Mouse (Mus musculus) midbrain, embryonic 13.5 days (tissue): Measurements from ENCODE around the gene Fam92b. TPM values are rescaled to one million over a fixed set of nuclear protein-coding genes. Genes with fewer than 3 reads are reported as not detected.

Source experiments
- ATAC-seq: fragments of 200-750 bp; cut with Nextera tagmentation; 2 replicates; pipeline ENCODE4 v1.8.0; 2017; ENCODE audit warnings: mild to moderate bottlenecking, moderate TSS enrichment, moderate library complexity
- H3K27ac ChIP-seq: fragments of 300-500 bp; sonication (generic); 2 replicates; pipeline ENCODE4 v1.5.1; 2015; ENCODE audit warnings: inconsistent platforms, mild to moderate bottlenecking, moderate library complexity
- H3K27me3 ChIP-seq: fragments of 300-500 bp; sonication (generic); 2 replicates; pipeline ENCODE4 v1.6.1; 2015; ENCODE audit warnings: mild to moderate bottlenecking, inconsistent platforms
- H3K36me3 ChIP-seq: fragments of 300-500 bp; sonication (generic); 2 replicates; pipeline ENCODE4 v1.6.1; 2015; ENCODE audit warnings: mild to moderate bottlenecking, inconsistent platforms
- H3K4me1 ChIP-seq: fragments of 300-500 bp; sonication (generic); replicated peaks from 2 replicates; pipeline ENCODE4 v1.6.1; 2015; ENCODE audit warnings: inconsistent platforms
- H3K4me2 ChIP-seq: fragments of 300-500 bp; sonication (generic); replicated peaks from 2 replicates; pipeline ENCODE4 v1.6.1; 2015; ENCODE audit warnings: moderate library complexity, mild to moderate bottlenecking, inconsistent platforms
- H3K4me3 ChIP-seq: fragments of 300-500 bp; sonication (generic); replicated peaks from 2 replicates; pipeline ENCODE4 v1.5.1; 2015; ENCODE audit warnings: mild to moderate bottlenecking, inconsistent platforms
- H3K9ac ChIP-seq: fragments of 300-500 bp; sonication (generic); replicated peaks from 2 replicates; pipeline ENCODE4 v1.6.1; 2015; ENCODE audit warnings: mild to moderate bottlenecking, inconsistent platforms
- H3K9me3 ChIP-seq: fragments of 300-500 bp; sonication (generic); 2 replicates; pipeline ENCODE4 v1.6.1; 2016; ENCODE audit warnings: mild to moderate bottlenecking, inconsistent platforms
- WGBS: fragments of 180-500 bp; shearing (Covaris S2); methylation state at CpG from one replicate; pipeline ENCODE4 v1.1.7; 2015; 5-methylcytosine and 5-hydroxymethylcytosine counted together
- polyA plus RNA-seq: library from polyadenylated mRNA; unstranded; fragments of >200 nt; fragmentation: Nextera tagmentation; extraction: Ambion mirVana; gene quantifications from 2 replicates; pipeline ENCODE4 v1.2.1, GENCODE M21; 2015

Gene Fam92b
- polyA plus RNA-seq, 1 experiment from 2014 or later, result 2.3 TPM

DNA sequence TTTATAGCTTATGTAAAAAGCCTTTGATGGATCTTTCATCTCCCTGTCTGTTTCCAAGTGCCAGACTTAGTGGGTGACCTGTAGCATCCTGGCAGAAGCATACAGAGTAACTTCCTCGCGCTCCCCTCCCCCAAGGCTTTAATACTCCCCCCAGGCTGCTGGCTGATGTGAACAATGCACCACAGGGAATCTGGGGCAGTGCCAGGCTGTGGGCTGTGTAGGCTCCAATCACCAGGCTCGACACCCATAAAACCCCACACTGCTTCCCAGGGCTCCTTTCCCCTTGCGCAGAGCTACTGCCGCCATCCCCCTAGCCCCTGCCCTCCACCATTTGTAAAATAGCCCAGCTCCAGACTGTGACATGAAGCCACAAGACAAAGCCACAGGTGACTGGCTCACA is 9.4 kb downstream of the Fam92b start:
- H3K9me3 ChIP-seq, result no peaks in the 10 kb centered on the region
- 19% methylated on average over 5 of the region's 5 CpGs for WGBS
- peaks cover 18% of the 10 kb centered on the region for H3K4me1 ChIP-seq
- H3K27ac ChIP-seq, result no peak overlapping the region
- H3K36me3 ChIP-seq, result no peaks in the 10 kb centered on the region
- 0 out of 2 replicates have a peak, but pooled peaks cover 4% of the 10 kb centered on the region for H3K27me3 ChIP-seq
- peak overlapping the region; percentile 15; the same call in 1 of the 2 replicates for H3K4me2 ChIP-seq
- H3K4me3 ChIP-seq, result no peak overlapping the region
- peak; percentile 53 for ATAC-seq
- H3K9ac ChIP-seq, result no peak overlapping the region

DNA sequence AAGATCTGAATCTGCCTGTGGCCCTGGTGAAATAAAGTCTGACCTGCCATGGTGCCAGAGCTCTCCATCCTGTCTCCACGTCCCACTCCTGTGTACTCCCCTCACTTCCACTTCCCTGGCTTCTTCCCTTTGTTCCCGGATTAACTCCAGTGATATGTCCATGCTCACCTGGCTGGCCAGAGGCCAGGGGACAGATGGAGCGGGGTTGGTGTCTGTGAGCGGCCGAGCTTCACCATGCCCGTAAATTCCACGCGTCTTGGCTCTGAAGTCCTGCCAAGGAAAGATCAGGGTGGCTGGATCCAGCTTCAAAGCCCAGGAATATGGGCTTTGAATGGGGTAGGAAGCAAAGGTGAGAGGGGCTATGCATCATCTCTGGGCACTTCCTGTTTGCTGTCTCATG is 10.1 kb downstream of the Fam92b start:
- no peak for ATAC-seq
- Histone ChIP-seq H3K9ac (no peak overlapping the region), H3K4me2 (no peak overlapping the region), H3K27ac (no peak overlapping the region), H3K9me3 (no peaks in the 10 kb centered on the region), H3K27me3 (0 out of 2 replicates have a peak, but pooled peaks cover 4% of the 10 kb centered on the region), H3K36me3 (peaks cover 4% of the 10 kb centered on the region; the same call in 1 of the 2 replicates), H3K4me1 (peaks cover 19% of the 10 kb centered on the region), H3K4me3 (no peak overlapping the region)
- WGBS, result 90% methylated on average over 8 of the region's 8 CpGs

DNA sequence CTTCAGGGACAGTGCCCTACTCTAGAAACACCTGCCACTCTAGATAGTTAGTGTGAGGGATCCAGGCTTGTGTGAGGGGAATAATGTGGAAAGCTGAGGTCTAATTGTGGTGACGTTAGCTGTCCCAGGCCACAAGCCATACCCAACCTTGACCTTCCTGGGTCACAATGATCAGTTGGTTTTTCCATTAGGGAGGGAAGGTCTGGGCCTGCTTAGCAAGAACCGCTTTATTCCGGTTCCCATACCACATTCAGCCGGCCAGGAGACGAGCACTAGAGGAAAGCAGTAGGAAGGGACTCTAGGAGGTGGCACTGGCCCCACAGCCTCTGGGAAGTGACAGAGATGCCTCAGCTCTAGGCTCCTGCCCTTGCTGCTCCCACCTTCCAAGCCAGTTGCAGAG is 13.2 kb downstream of the Fam92b start:
- ATAC-seq, result no peak

DNA sequence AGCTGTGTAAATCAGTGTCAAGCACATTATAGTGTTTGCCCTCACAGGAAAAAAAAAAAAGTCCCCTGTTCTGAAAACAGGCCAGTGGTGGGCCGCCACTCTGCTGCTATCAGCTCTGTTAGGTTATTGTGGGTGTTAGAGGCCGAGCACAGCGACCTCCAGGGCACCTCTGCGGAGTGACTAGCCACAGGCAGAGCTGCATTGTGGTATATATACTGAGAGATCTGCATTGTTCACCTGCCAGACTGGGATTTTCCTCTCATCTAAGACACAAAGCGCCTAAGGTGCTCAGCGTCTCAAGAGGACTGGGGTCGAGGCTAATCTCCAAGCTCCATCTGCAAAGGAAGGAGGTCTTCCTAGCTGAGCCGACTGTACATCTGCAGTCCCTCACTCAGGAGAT is 13.9 kb downstream of the Fam92b start:
- Histone ChIP-seq H3K27me3 (no peaks in the 10 kb centered on the region), H3K4me3 (no peak overlapping the region), H3K9ac (no peak overlapping the region), H3K9me3 (no peaks in the 10 kb centered on the region), H3K27ac (no peak overlapping the region), H3K4me1 (peaks cover 27% of the 10 kb centered on the region), H3K36me3 (peaks cover 17% of the 10 kb centered on the region; the same call in 1 of the 2 replicates), H3K4me2 (no peak overlapping the region)
- WGBS, result 55% methylated on average over 8 of the region's 8 CpGs
- ATAC-seq, result no peak

More for the DNA sequence above, 13.2 kb downstream of the Fam92b start:
- no peaks in the 10 kb centered on the region for H3K27me3 ChIP-seq
- H3K4me2 ChIP-seq, result no peak overlapping the region
- H3K9me3 ChIP-seq, result no peaks in the 10 kb centered on the region
- no peak overlapping the region for H3K9ac ChIP-seq
- peaks cover 30% of the 10 kb centered on the region for H3K4me1 ChIP-seq
- 92% methylated on average over 5 of the region's 5 CpGs for WGBS
- H3K4me3 ChIP-seq, result no peak overlapping the region
- H3K36me3 ChIP-seq, result peaks cover 17% of the 10 kb centered on the region; the same call in 1 of the 2 replicates
- no peak overlapping the region for H3K27ac ChIP-seq

DNA sequence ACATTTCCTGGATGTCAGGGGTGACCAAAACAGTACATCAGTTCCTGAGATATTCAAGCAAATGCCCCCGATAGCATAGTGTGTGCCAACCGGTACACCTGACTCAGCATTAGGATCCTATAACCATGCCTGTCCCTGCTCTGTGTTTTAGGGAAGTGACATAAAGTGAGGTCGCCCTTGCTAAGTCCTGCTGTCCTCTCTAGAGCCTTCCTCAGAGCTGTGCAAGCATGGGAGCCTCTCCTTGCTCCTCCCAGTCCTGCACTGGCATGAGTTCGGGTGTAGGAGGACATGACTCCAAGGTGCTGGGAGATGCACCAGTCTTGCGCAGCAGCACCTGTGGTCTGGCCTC is 14.9 kb downstream of the Fam92b start:
- no peak for ATAC-seq
- Histone ChIP-seq H3K9ac (no peak overlapping the region), H3K4me1 (peaks cover 17% of the 10 kb centered on the region; the same call in 1 of the 2 replicates), H3K9me3 (no peaks in the 10 kb centered on the region), H3K27me3 (no peaks in the 10 kb centered on the region), H3K36me3 (peaks cover 17% of the 10 kb centered on the region; the same call in 1 of the 2 replicates), H3K4me3 (no peak overlapping the region), H3K4me2 (no peak overlapping the region), H3K27ac (no peak overlapping the region)
- 92% methylated on average over 5 of the region's 5 CpGs for WGBS

DNA sequence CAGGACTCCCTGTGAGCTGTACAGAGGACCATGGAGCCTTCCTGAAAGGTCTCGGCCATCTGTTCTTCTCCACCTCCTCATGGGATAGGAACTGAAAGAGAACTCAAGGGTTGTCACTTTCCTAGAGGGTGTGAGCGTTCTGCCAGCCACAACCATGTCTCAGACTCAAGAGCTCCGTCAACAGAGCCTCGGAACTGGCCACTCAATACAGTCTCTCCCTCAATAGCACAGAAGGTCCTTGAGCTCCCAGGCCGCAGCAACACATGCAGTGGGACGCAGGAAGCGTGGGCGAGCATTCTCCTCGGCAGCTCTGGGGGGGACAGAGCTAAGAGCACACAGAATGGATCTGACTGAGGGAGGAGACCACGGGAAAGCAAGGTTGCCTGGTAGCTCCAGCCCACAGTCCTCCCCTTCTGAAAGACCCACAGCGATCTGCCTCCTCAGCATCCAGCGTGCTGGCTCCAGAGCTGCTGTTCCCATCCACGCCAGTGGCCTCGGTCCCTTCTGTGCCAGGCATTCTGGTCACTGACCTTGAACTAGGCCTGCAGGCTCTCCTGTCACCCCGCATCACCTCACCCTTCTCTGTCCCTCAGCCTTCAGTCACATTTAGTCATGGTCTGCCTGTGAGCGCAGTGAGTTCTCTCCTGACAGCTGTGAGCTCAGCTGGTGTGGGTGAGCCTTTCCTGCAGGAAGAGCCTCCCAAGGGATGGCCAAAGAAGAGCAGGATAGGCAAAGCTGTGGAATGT is 15.4 kb downstream of the Fam92b start:
- Histone ChIP-seq H3K4me3 (no peak overlapping the region), H3K27ac (no peak overlapping the region), H3K4me1 (peaks cover 15% of the 10 kb centered on the region; the same call in 1 of the 2 replicates), H3K27me3 (no peaks in the 10 kb centered on the region), H3K4me2 (no peak overlapping the region), H3K9ac (no peak overlapping the region), H3K36me3 (peaks cover 17% of the 10 kb centered on the region; the same call in 1 of the 2 replicates), H3K9me3 (no peaks in the 10 kb centered on the region)
- 77% methylated on average over 16 of the region's 16 CpGs for WGBS
- no peak for ATAC-seq

DNA sequence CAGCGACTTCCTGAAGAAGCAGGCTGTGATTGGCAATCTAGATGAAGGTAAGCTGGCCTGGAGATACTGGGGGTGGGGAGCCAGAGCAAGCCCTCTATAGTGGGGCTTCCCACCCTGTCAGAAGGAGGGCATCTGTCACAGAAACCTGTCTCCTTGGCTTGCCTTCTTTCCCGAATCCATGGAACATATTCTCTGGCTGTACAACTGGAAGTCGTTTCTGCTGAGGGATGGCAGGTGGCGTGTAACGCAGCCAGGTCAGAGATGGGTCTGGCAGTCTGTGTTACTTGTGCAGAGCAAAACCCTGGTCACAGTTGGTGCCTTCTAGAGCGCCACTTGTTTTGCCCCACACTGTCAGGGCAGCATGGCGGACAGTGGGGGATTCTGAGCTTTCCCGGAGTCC is 16.9 kb downstream of the Fam92b start:
- H3K9ac ChIP-seq, result no peak overlapping the region
- no peaks in the 10 kb centered on the region for H3K9me3 ChIP-seq

DNA sequence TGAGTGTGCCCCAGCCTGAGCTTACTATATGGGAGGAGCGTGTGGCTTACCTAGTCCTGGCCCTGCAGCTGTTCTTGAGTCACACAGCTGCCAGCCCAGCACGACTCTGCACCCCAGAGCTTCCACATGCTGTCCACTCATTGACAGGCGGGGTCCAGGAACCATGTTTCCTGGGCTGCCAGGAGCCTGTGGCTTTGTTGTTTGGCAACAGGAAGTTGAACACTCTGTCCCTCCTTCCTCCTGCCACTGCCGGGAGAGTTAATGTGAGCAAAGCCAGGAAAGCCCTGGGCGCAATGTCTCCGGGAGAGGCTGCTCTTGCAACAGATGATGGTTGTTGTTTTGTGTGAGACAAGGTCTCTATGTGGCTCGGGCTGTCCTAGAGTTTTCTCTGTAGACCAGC is 24.6 kb downstream of the Fam92b start:
- Histone ChIP-seq H3K27ac (no peak overlapping the region; the same call in 1 of the 2 replicates), H3K36me3 (peaks cover 25% of the 10 kb centered on the region), H3K4me1 (peaks cover 21% of the 10 kb centered on the region), H3K4me3 (no peak overlapping the region), H3K9ac (no peak overlapping the region), H3K4me2 (no peak overlapping the region), H3K27me3 (peaks cover 6% of the 10 kb centered on the region; the same call in 1 of the 2 replicates), H3K9me3 (no peaks in the 10 kb centered on the region)
- no peak for ATAC-seq
- 68% methylated on average over 7 of the region's 7 CpGs for WGBS

More for the DNA sequence above, 16.9 kb downstream of the Fam92b start:
- Histone ChIP-seq H3K4me1 (peaks cover 24% of the 10 kb centered on the region), H3K4me2 (no peak overlapping the region), H3K4me3 (no peak overlapping the region), H3K27ac (no peak overlapping the region), H3K36me3 (peaks cover 22% of the 10 kb centered on the region; the same call in 1 of the 2 replicates), H3K27me3 (no peaks in the 10 kb centered on the region)
- ATAC-seq, result no peak
- 85% methylated on average over 8 of the region's 8 CpGs for WGBS

DNA sequence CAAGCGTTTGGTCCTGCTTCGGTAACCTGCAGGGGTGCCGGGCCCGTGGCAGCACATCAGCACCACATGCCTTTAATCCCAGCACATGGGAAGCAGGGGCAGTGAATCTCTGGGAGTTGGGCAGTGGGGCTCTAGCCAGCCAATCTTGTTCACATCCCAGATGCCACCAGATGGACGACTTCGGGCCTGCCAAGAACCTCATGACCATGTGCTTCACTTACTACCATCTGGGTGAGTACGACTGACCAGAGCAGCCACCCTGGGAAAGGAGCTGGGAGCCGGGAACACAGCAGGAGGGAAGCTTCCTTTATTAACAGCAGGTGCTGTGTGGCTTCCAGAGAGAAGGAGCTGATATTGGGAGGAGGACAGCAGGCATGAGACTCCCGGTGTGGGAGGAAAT is 26.1 kb downstream of the Fam92b start:
- WGBS, result 73% methylated on average over 9 of the region's 9 CpGs
- no peak overlapping the region for H3K9ac ChIP-seq
- H3K9me3 ChIP-seq, result no peaks in the 10 kb centered on the region
- H3K4me3 ChIP-seq, result no peak overlapping the region
- peaks cover 18% of the 10 kb centered on the region for H3K4me1 ChIP-seq
- H3K36me3 ChIP-seq, result peaks cover 23% of the 10 kb centered on the region
- H3K27ac ChIP-seq, result no peak overlapping the region
- no peak overlapping the region for H3K4me2 ChIP-seq
- H3K27me3 ChIP-seq, result peaks cover 6% of the 10 kb centered on the region; the same call in 1 of the 2 replicates
- ATAC-seq, result no peak

DNA sequence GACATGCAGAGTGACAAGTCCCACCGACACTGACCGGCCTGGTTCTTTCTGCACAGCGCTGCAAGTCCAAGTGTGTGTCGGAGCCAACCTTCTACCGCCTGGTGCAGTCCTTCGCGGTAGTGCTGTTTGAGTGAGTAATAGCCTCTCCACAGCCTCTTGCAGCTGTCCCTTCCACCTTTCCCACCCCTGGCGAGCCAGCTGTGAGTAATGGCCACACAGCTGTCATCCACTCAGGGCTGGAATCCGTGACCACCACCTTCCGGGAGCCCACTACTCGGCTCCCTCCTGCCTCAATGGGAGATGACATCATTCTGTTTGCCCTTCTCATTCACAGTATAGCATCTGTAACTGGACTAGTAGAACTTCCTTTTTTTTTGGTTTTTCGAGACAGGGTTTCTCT is 27.2 kb downstream of the Fam92b start:
- Histone ChIP-seq H3K4me3 (no peak overlapping the region), H3K9ac (no peak overlapping the region), H3K4me2 (no peak overlapping the region), H3K9me3 (no peaks in the 10 kb centered on the region), H3K36me3 (peaks cover 26% of the 10 kb centered on the region), H3K27me3 (peaks cover 6% of the 10 kb centered on the region; the same call in 1 of the 2 replicates), H3K4me1 (peaks cover 18% of the 10 kb centered on the region), H3K27ac (no peak overlapping the region)
- no peak for ATAC-seq
- 86% methylated on average over 12 of the region's 12 CpGs for WGBS

DNA sequence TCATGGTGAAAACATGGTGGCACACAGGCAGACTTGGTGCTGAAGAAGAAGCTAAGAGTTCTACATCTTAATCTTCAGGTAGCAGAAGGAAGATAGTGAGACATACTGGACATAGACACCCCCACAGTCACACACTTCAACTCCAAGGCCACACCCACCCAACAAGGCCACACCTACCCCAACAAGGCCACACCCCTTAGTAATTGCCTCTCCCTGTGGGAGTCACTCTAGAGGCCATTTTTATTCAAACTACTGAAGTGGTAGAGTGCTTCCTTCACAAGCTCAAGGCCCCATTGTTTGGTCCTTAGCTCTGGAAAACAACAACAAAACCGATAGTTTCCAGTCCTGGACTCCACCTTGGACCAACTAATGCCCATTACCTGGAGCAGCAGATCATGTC is 31.2 kb downstream of the Fam92b start:
- Histone ChIP-seq H3K9me3 (no peaks in the 10 kb centered on the region), H3K4me2 (no peak overlapping the region), H3K4me3 (no peak overlapping the region), H3K27ac (no peak overlapping the region), H3K36me3 (peaks cover 10% of the 10 kb centered on the region), H3K9ac (no peak overlapping the region), H3K4me1 (peaks cover 30% of the 10 kb centered on the region), H3K27me3 (peaks cover 6% of the 10 kb centered on the region; the same call in 1 of the 2 replicates)
- no peak for ATAC-seq
- 85% methylated on average over 1 of the region's 1 CpGs for WGBS

DNA sequence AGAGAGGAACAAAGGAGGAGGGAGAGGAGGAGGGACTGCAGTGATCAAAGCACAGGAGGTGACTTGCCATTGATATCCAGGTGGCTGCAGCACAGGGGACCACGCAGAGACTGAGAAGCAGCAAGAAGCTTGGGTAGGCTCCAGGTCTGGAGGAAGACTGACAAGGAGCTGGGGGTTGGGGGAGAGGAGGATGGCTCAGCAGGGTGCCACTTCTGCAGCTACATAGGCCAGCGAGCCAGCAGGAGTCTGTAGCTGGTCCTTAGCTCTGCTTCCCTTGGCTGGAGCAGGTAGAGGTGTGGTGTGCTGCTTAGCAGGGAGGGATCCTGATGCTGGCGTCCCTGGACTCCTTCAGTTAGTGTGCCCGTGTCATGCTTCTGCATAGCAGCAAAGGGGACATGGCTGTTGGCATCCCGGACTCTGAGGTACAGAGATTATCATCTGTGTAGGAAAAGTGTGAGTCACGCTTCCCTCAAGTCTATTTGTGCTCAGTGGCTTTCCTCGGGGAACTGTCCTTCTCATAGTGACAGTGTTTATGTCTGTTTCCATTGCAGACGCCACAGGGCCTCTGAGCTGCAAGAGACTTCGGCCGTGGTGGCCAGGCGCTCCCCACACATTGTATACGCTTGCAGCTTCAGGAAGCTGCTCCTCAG is 32.5 kb downstream of the Fam92b start:
- H3K27me3 ChIP-seq, result peaks cover under 1% of the 10 kb centered on the region; the same call in 1 of the 2 replicates
- 69% methylated on average over 12 of the region's 12 CpGs for WGBS
- H3K9ac ChIP-seq, result no peak overlapping the region; the same call in 1 of the 2 replicates
- no peaks in the 10 kb centered on the region for H3K9me3 ChIP-seq
- peaks cover 6% of the 10 kb centered on the region for H3K36me3 ChIP-seq
- peaks cover 30% of the 10 kb centered on the region for H3K4me1 ChIP-seq
- peak overlapping the region; percentile 84 for H3K27ac ChIP-seq
- ATAC-seq, result peak; percentile 77
- H3K4me2 ChIP-seq, result peak overlapping the region; percentile 23; the same call in 1 of the 2 replicates
- H3K4me3 ChIP-seq, result no peak overlapping the region
